Mouse (Mus musculus): Measurements from ENCODE around the gene Htatsf1.

DNA sequence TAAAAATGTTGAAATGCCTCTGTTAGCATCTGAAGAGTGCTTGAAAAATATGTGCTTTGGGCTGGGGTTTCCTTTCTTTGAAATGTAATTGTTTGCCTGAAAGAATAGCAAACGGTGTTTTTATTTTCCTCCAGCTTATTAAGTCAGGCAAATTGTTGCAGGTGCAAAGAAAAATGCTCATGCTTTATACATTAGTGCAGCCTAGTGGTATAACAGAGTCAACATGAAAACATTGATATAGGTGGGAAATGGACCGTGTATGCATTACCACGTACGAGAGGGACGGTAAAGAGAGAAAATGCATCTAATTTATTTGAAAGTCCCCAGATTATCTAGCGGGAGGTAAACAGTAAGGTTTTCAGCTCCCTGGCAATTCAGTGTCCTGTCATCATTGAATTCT is 9.5 kb upstream of the Htatsf1 start:
- no peak for TF ChIP-seq CTCF (IDR thresholded peaks at IDR 0.05; ENCODE audit: low read depth)
- no peak for TF ChIP-seq EP300 (IDR thresholded peaks at IDR 0.05; ENCODE audit: low read depth)

All from liver, postnatal 0 days (tissue).